Mouse (Mus musculus) liver, embryonic 15.5 days (tissue): ENCODE data around the gene Sh3tc1. TPM values are rescaled to one million over a fixed set of nuclear protein-coding genes. Genes with fewer than 3 reads are reported as not detected.

Experiments
- ATAC-seq: fragments of 200-750 bp; cut with Nextera tagmentation; 2 replicates; pipeline ENCODE4 v1.8.0; 2017; ENCODE audit warnings: moderate number of reproducible peaks, mild to moderate bottlenecking, moderate library complexity; ENCODE audit not compliant: insufficient read depth
- H3K27ac ChIP-seq: fragments of 300-500 bp; sonication (generic); replicated peaks from 2 replicates; pipeline ENCODE4 v1.5.1; 2015; ENCODE audit warnings: mild to moderate bottlenecking, inconsistent platforms
- H3K27me3 ChIP-seq: fragments of 300-500 bp; sonication (generic); 2 replicates; pipeline ENCODE4 v1.6.1; 2015; ENCODE audit warnings: mild to moderate bottlenecking, inconsistent platforms
- H3K36me3 ChIP-seq: fragments of 300-500 bp; sonication (generic); replicated peaks from 2 replicates; pipeline ENCODE4 v1.6.1; 2015; ENCODE audit warnings: moderate library complexity, mild to moderate bottlenecking, inconsistent platforms
- H3K4me1 ChIP-seq: fragments of 300-500 bp; sonication (generic); replicated peaks from 2 replicates; pipeline ENCODE4 v1.6.1; 2015; ENCODE audit warnings: inconsistent platforms
- H3K4me2 ChIP-seq: fragments of 300-500 bp; sonication (generic); 2 replicates; pipeline ENCODE4 v1.6.1; 2015; ENCODE audit warnings: moderate library complexity, mild to moderate bottlenecking, inconsistent platforms
- H3K4me3 ChIP-seq: fragments of 300-500 bp; sonication (generic); replicated peaks from 2 replicates; pipeline ENCODE4 v1.5.1; 2015; ENCODE audit warnings: mild to moderate bottlenecking, inconsistent platforms
- H3K9ac ChIP-seq: fragments of 300-500 bp; sonication (generic); 2 replicates; pipeline ENCODE4 v1.6.1; 2015; ENCODE audit warnings: moderate library complexity, mild to moderate bottlenecking, inconsistent platforms
- H3K9me3 ChIP-seq: fragments of 300-500 bp; sonication (generic); replicated peaks from 2 replicates; pipeline ENCODE4 v1.6.1; 2016; ENCODE audit warnings: inconsistent platforms
- WGBS: fragments of 180-500 bp; shearing (Covaris S2); methylation state at CpG from one replicate; pipeline ENCODE4 v1.1.7; 2015; ENCODE audit warnings: mixed read lengths; ENCODE audit not compliant: insufficient replicate concordance; 5-methylcytosine and 5-hydroxymethylcytosine counted together
- polyA plus RNA-seq: library from polyadenylated mRNA; unstranded; fragments of >200 nt; fragmentation: Nextera tagmentation; extraction: Ambion mirVana; gene quantifications from 2 replicates; pipeline ENCODE4 v1.2.1, GENCODE M21; 2015

Sh3tc1 gene
- polyA plus RNA-seq = 2.7 and 3.3 TPM in 2 replicates

DNA sequence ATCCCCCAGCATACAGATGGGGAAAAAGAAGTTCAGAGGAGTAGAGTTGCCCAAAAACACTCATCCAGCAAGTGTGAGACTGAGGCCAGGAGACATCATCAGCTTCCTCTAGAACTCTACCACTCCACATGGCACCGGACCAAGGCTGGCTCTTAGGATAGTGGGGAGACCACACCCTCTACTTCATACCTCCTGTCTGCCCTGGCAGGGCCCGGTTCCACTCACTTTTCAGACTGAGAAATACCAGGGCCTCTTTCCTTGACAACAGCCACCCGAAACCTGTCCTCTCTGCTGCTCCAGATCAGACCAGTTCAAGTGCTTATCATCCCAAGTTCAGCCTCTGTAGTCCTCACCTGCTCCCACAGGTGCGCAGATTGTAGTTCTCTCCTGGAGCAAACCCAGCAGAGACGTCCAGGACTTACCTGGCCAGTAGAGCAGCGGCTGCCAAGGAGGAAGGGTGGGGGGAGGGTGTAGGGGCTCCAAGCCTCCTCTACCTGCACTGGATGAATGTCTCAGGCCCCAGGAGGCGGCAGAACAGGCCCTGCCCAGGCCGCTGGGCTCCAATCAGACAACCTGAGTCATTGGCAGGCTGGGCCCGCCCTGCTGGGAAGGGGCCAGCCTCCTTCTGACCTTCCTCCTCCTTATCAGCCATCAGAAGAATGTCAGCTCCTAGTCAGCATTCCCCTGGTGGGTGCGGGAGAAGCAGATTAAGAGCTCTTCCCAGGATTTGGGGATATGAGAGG, at the start of gene Sh3tc1:
Gene Sh3tc1 (minus strand): TSS at position 452 of the 743 bp plus-strand sequence.
- no peak within 1 kb of the TSS for H3K4me3 ChIP-seq
- no peaks in the 10 kb centered on the region for H3K9me3 ChIP-seq
- no peak for ATAC-seq
- H3K4me2 ChIP-seq = no peak within 1 kb of the TSS
- peaks cover 6% of the 10 kb centered on the region for H3K4me1 ChIP-seq
- no peaks in the 10 kb centered on the region for H3K36me3 ChIP-seq
- no peak within 1 kb of the TSS for H3K27ac ChIP-seq
- WGBS = 26% methylated on average over 10 of the region's 10 CpGs
- no peak within 1 kb of the TSS for H3K9ac ChIP-seq
- peaks cover 24% of the 10 kb centered on the region for H3K27me3 ChIP-seq

DNA sequence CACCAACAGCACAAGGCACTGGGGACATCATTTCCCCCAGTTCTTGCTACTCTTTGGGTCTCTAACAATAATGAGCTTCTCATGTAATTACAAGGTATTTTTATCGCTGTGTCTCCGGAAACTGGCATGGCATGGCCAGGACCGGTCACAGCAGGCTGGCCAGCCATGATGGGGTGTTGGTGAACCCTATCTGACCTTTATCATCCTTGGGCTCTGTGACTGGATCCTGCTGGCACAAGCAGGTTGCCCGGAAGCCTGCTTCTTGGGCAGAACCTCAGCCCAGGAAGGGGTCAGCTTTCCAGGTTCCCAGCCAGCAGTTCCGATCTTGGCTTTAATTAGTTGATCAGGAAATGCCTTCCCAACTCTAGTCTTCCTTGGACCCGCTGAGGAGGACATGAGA, 48.9 kb upstream of the Sh3tc1 start:
- no peaks in the 10 kb centered on the region for H3K27me3 ChIP-seq
- H3K27ac ChIP-seq = no peak overlapping the region
- no peak overlapping the region for H3K4me2 ChIP-seq
- H3K36me3 ChIP-seq = no peaks in the 10 kb centered on the region
- no peak overlapping the region for H3K9ac ChIP-seq
- WGBS = 69% methylated on average over 6 of the region's 6 CpGs
- H3K4me3 ChIP-seq = no peak overlapping the region
- no peak for ATAC-seq
- no peaks in the 10 kb centered on the region for H3K9me3 ChIP-seq
- H3K4me1 ChIP-seq = no peaks in the 10 kb centered on the region; the same call in 1 of the 2 replicates

DNA sequence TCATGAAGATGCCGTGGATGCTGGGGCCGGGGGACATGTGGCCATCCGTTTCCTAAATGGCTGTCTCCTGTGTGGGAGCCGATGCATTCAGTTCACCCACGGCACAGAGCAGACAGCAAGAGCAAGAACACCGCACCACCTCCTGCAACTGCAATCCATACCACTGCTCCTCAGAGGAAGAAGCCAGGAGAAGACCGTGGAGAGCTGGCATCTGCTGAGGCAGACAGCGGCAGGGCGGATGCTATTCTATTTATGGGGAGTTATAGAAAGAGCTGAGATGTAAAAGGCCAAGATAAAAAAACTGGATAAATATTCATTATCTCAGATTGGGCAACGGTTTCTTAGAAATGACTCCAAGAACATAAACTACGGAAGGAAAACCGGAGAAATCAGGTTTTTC, 48.1 kb upstream of the Sh3tc1 start:
- Histone ChIP-seq H3K27me3 (no peaks in the 10 kb centered on the region), H3K9ac (no peak overlapping the region), H3K4me2 (no peak overlapping the region), H3K9me3 (no peaks in the 10 kb centered on the region), H3K4me1 (peaks cover 6% of the 10 kb centered on the region; the same call in 1 of the 2 replicates), H3K36me3 (no peaks in the 10 kb centered on the region), H3K27ac (no peak overlapping the region), H3K4me3 (no peak overlapping the region)
- ATAC-seq = no peak
- 72% methylated on average over 12 of the region's 12 CpGs for WGBS

DNA sequence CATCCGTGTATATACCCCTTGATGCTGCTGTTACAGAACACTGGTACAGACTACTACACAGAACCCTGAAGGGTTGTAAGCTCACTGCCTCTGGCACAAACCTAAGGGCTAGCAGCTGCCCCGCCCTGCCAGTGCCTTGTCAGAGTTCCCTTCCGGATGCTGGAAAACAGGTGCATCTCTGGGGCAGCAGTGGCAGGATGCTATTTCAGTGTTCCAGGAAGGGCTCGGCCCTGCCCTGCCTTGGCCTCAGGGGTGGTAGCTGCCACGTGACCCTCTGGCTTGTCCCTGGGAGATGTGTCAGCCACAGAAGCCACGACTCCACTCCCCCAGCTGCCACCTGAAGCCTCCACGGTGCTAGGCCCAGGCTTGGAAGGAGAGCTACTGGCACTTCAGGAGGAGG, 46.1 kb upstream of the Sh3tc1 start:
- Histone ChIP-seq H3K9ac (no peak overlapping the region), H3K27me3 (no peaks in the 10 kb centered on the region), H3K4me3 (no peak overlapping the region), H3K27ac (no peak overlapping the region), H3K9me3 (no peaks in the 10 kb centered on the region), H3K4me1 (peaks cover 7% of the 10 kb centered on the region; the same call in 1 of the 2 replicates), H3K36me3 (no peaks in the 10 kb centered on the region), H3K4me2 (no peak overlapping the region)
- no peak for ATAC-seq
- 37% methylated on average over 7 of the region's 7 CpGs for WGBS

- Histone ChIP-seq H3K27me3 (no peaks in the 10 kb centered on the region), H3K4me1 (0 out of 2 replicates have a peak, but pooled peaks cover 7% of the 10 kb centered on the region), H3K27ac (no peak overlapping the region), H3K9ac (no peak overlapping the region), H3K4me2 (no peak overlapping the region), H3K9me3 (no peaks in the 10 kb centered on the region), H3K4me3 (no peak overlapping the region), H3K36me3 (no peaks in the 10 kb centered on the region)
- 41% methylated on average over 10 of the region's 10 CpGs for WGBS
- ATAC-seq = no peak; the same call in 1 of the 2 replicates
Observed at GRCm38 (mm10) chr5:35782648-35783180, 42.9 kb upstream of the Sh3tc1 start.

DNA sequence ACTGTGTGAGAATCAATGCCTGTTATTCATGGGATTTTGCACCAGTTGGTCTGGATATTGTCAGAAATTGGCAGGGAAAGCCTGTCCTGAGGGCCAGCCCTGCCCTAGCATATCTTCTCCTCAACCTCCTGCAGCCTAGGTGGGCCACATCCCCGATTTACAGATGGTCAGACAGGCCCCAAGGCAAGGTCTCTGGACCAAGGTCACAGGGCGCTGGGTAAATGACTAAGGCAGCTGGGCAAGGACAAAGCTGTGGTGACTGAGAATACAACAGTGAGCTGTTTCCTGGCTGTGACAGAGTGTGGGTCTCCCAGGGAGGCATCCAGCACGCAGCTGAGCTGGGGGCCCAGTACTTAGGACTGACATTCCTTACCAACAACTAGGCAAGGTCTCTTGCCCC, 41.3 kb upstream of the Sh3tc1 start:
- Histone ChIP-seq H3K27ac (no peak overlapping the region), H3K36me3 (no peaks in the 10 kb centered on the region), H3K4me3 (no peak overlapping the region), H3K9me3 (no peaks in the 10 kb centered on the region), H3K27me3 (no peaks in the 10 kb centered on the region), H3K4me1 (0 out of 2 replicates have a peak, but pooled peaks cover 7% of the 10 kb centered on the region), H3K4me2 (no peak overlapping the region), H3K9ac (no peak overlapping the region)
- whole genome bisulfite sequencing = 45% methylated on average over 3 of the region's 3 CpGs
- ATAC-seq = no peak

GRCm38 (mm10) chr5:35774137-35774424, 34.3 kb upstream of the Sh3tc1 start:
- H3K27ac ChIP-seq = no peak overlapping the region
- no peak for ATAC-seq
- no peak overlapping the region for H3K4me2 ChIP-seq
- no peaks in the 10 kb centered on the region for H3K27me3 ChIP-seq
- H3K4me1 ChIP-seq = no peaks in the 10 kb centered on the region
- 25% methylated on average over 6 of the region's 6 CpGs for WGBS
- no peaks in the 10 kb centered on the region for H3K36me3 ChIP-seq
- H3K4me3 ChIP-seq = no peak overlapping the region
- H3K9ac ChIP-seq = no peak overlapping the region
- H3K9me3 ChIP-seq = no peaks in the 10 kb centered on the region

GRCm38 (mm10) chr5:35773274-35774136, 33.7 kb upstream of the Sh3tc1 start:
- Histone ChIP-seq H3K4me1 (no peaks in the 10 kb centered on the region), H3K9ac (no peak overlapping the region), H3K36me3 (no peaks in the 10 kb centered on the region), H3K27me3 (no peaks in the 10 kb centered on the region), H3K4me3 (no peak overlapping the region), H3K9me3 (no peaks in the 10 kb centered on the region), H3K4me2 (no peak overlapping the region), H3K27ac (no peak overlapping the region)
- 52% methylated on average over 13 of the region's 13 CpGs for WGBS
- ATAC-seq = no peak

- no peaks in the 10 kb centered on the region for H3K27me3 ChIP-seq
- no peak overlapping the region for H3K9ac ChIP-seq
- H3K27ac ChIP-seq = no peak overlapping the region
- no peaks in the 10 kb centered on the region for H3K36me3 ChIP-seq
- no peaks in the 10 kb centered on the region for H3K9me3 ChIP-seq
- no peaks in the 10 kb centered on the region for H3K4me1 ChIP-seq
- WGBS = 43% methylated on average over 14 of the region's 14 CpGs
- H3K4me2 ChIP-seq = no peak overlapping the region
- no peak overlapping the region for H3K4me3 ChIP-seq
- ATAC-seq = no peak
Observed at GRCm38 (mm10) chr5:35770891-35771663, 31.3 kb upstream of the Sh3tc1 start.

DNA sequence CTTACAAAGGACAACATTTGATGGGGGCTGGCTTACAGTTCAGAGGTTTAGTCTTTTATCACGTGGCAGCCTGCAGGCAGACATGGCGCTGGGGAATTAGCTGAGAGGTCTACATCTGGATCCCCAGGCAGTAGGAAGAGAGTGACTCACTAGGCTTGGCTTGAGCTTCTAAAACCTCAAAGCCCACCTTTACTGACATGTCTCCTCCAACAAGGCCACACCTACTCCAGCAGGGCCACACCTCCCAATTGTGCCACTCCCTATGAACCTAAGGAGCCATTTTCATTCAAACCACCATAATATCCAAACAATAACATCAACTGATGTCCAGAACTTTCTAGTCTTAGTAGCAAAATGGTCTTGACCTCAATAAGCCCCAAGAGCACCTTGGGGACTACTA, 30.5 kb upstream of the Sh3tc1 start:
- Histone ChIP-seq H3K9ac (no peak overlapping the region), H3K4me2 (no peak overlapping the region), H3K27ac (no peak overlapping the region), H3K27me3 (no peaks in the 10 kb centered on the region), H3K36me3 (no peaks in the 10 kb centered on the region), H3K9me3 (no peaks in the 10 kb centered on the region), H3K4me1 (no peaks in the 10 kb centered on the region), H3K4me3 (no peak overlapping the region)
- ATAC-seq = no peak
- WGBS = 78% methylated on average over 2 of the region's 2 CpGs

DNA sequence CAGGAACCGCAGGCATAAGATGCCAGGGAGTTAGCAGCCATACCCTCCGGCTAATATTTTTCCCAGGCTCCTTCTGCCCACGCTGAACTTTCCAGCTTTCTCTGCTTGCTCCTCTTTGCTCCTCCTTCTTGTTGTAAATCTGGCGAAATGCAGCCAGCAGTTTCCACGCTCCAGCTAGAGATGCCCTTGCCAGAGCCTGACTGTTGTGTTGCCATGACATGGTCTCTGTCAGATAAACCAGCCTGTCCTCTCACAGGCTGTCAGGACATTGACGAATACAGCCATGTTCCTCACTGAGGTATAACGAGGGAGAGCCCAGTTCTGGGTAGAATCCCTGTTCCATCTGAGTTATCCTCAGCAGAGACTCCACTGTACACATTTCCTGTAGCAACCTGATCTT, 29.2 kb upstream of the Sh3tc1 start:
- no peaks in the 10 kb centered on the region for H3K36me3 ChIP-seq
- H3K4me3 ChIP-seq = no peak overlapping the region
- no peaks in the 10 kb centered on the region for H3K27me3 ChIP-seq
- WGBS = 52% methylated on average over 7 of the region's 7 CpGs
- H3K4me2 ChIP-seq = no peak overlapping the region
- H3K9me3 ChIP-seq = no peaks in the 10 kb centered on the region
- ATAC-seq = no peak
- H3K27ac ChIP-seq = no peak overlapping the region
- no peaks in the 10 kb centered on the region for H3K4me1 ChIP-seq
- H3K9ac ChIP-seq = no peak overlapping the region
